Mouse (Mus musculus) forebrain, embryonic 13.5 days (tissue): ENCODE measurements around the gene Zfp94. TPM values are rescaled to one million over a fixed set of nuclear protein-coding genes. Genes with fewer than 3 reads are reported as not detected.

ENCODE experiments used
- ATAC-seq: fragments of 200-750 bp; cut with Nextera tagmentation; 2 replicates; pipeline ENCODE4 v1.8.0; 2017
- H3K27ac ChIP-seq: fragments of 300-500 bp; sonication (generic); 2 replicates; pipeline ENCODE4 v1.5.1; 2015; ENCODE audit warnings: inconsistent platforms, mild to moderate bottlenecking, moderate library complexity
- H3K27me3 ChIP-seq: fragments of 300-500 bp; sonication (generic); 2 replicates; pipeline ENCODE4 v1.6.1; 2015; ENCODE audit warnings: mild to moderate bottlenecking, inconsistent platforms
- H3K36me3 ChIP-seq: fragments of 300-500 bp; sonication (generic); 2 replicates; pipeline ENCODE4 v1.6.1; 2015; ENCODE audit warnings: mild to moderate bottlenecking, inconsistent platforms; ENCODE audit not compliant: poor library complexity, severe bottlenecking
- H3K4me1 ChIP-seq: fragments of 300-500 bp; sonication (generic); 2 replicates; pipeline ENCODE4 v1.6.1; 2015; ENCODE audit warnings: inconsistent platforms
- H3K4me2 ChIP-seq: fragments of 300-500 bp; sonication (generic); 2 replicates; pipeline ENCODE4 v1.6.1; 2015; ENCODE audit warnings: inconsistent platforms, mild to moderate bottlenecking, moderate library complexity
- H3K4me3 ChIP-seq: fragments of 300-500 bp; sonication (generic); 2 replicates; pipeline ENCODE4 v1.5.1; 2015; ENCODE audit warnings: mild to moderate bottlenecking, inconsistent platforms
- H3K9ac ChIP-seq: fragments of 300-500 bp; sonication (generic); 2 replicates; pipeline ENCODE4 v1.6.1; 2015; ENCODE audit warnings: mild to moderate bottlenecking, inconsistent platforms
- H3K9me3 ChIP-seq: fragments of 300-500 bp; sonication (generic); replicated peaks from 2 replicates; pipeline ENCODE4 v1.6.1; 2016; ENCODE audit warnings: inconsistent platforms
- WGBS: fragments of 180-500 bp; shearing (Covaris S2); methylation state at CpG from one replicate; pipeline ENCODE4 v1.1.7; 2015; 5-methylcytosine and 5-hydroxymethylcytosine counted together
- polyA plus RNA-seq: library from polyadenylated mRNA; unstranded; fragments of >200 nt; fragmentation: Nextera tagmentation; extraction: Ambion mirVana; gene quantifications from 2 replicates; pipeline ENCODE4 v1.2.1, GENCODE M21; 2015

Zfp94 gene
- polyA plus RNA-seq, 1 experiment from 2014 or later: 20.1 TPM

DNA sequence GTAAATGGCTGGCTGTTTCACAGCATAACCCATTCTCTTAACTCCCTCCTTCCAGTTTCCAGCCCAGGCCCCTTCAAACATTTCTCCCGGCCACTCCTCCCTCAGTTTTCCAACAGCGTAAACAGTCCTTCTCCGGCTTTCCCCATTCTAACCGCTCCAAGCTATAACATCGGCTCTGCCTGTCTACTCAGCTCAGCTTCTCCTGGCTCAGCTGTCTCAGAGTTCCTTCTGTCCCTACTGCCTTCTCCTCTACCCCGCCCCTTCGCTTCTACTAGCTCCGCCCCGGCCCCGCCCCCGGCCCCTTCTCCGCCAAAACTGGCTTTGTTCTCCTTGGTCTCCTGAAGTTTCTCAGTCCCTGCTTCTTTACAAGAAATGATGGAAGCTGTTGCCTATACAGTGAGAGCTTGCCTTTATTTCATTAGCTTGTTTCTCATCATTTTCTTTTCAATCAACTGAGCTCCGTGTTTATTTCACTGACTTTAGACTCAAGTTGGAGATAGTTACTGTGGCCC is 15.6 kb downstream of the Zfp94 start, which contains the start of gene Zfp61:
Gene Zfp61, minus strand, starts transcription at position 462 of the 512 bp plus-strand sequence.
- WGBS: 1% methylated on average over 13 of the region's 13 CpGs
- ATAC-seq: peak; percentile 75
- peaks cover 22% of the 10 kb centered on the region for H3K4me1 ChIP-seq
- H3K27me3 ChIP-seq: no peaks in the 10 kb centered on the region
- H3K4me2 ChIP-seq: peak within 1 kb of the TSS; percentile 88
- H3K27ac ChIP-seq: peak within 1 kb of the TSS; percentile 93
- H3K9ac ChIP-seq: peak within 1 kb of the TSS; percentile 86
- H3K4me3 ChIP-seq: peak within 1 kb of the TSS; percentile 69
- peaks cover 51% of the 10 kb centered on the region for H3K36me3 ChIP-seq
- H3K9me3 ChIP-seq: no peaks in the 10 kb centered on the region

DNA sequence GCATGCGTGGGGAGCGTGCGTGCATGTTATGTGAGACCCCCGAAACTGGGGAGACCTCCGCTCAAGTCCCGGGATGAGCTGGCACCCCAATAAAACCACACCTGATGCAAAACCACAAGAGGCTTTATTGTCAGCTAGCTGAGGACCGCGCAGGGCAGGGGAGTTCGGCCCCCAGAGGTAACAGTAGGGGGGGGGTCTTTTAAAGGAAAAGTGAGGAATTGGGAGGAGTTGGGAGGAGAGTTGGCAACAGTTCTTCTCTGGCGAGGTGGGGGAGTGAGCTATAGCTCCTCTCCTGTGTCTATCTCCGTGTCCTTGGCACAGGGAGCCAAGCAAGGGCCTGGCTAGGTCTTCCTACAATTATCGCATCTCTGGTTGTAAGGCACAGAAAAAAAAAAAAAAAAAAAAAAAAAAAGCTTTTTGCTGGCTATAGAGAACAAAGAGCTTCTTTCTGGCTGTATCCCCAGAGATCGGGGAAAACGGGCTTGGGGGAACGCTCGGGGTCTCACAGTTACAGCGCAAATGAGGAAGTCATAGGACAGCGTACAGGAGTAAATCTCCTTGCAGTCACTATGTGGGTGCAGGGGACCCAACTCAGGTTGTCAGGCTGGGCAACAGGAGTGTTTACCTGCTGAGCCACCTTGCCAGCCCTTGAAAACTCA is 16.5 kb downstream of the Zfp94 start:
- peak overlapping the region; percentile 93 for H3K27ac ChIP-seq
- WGBS: under 1% methylated on average over 18 of the region's 18 CpGs
- peaks cover 56% of the 10 kb centered on the region for H3K36me3 ChIP-seq
- H3K27me3 ChIP-seq: no peaks in the 10 kb centered on the region
- ATAC-seq: peak; percentile 57
- peak overlapping the region; percentile 88 for H3K4me2 ChIP-seq
- peak overlapping the region; percentile 69 for H3K4me3 ChIP-seq
- H3K4me1 ChIP-seq: peaks cover 22% of the 10 kb centered on the region
- H3K9ac ChIP-seq: peak overlapping the region; percentile 86
- no peaks in the 10 kb centered on the region for H3K9me3 ChIP-seq

DNA sequence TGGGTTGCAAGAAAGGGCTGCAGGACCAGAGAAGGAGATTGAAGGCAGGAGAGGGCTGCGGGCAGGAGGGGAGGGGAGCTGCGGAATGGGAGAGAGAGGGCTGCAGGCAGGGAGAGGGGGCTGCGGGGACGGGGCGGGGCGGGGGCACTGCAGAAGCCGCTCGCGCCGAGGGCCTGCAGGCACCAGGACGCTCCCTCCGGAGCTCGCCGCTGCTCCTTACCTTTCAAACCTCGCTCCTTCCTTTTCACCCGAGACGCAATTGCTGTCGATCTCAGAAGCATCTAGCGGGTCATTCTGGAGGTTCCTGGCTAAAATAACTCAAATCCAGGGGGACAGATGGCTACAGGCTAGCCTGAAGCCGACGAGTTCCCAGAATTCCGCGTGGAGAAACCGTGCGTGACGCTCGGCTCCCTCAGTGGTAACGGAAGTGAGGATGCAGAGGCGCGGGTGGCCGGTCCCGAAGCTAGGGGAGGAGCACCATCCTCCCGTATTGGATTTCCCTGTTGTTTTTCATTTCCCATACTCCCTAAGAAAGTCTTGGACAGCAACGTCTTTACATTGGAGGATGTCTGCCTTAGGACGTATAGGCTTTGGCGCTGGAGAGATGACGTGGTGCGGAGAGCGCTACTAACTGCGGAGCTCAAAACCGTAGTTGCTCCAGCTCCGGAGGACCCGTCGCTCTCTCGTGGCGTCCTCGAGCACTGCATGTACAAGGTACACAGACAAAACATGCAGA is 17.3 kb downstream of the Zfp94 start:
- Histone ChIP-seq H3K4me2 (peak overlapping the region; percentile 88), H3K27ac (peak overlapping the region; percentile 93), H3K9me3 (no peaks in the 10 kb centered on the region), H3K9ac (peak overlapping the region; percentile 86), H3K4me3 (peak overlapping the region; percentile 69), H3K27me3 (no peaks in the 10 kb centered on the region), H3K36me3 (peaks cover 58% of the 10 kb centered on the region), H3K4me1 (peaks cover 22% of the 10 kb centered on the region)
- WGBS: under 1% methylated on average over 40 of the region's 47 CpGs
- peak; percentile 94 for ATAC-seq

DNA sequence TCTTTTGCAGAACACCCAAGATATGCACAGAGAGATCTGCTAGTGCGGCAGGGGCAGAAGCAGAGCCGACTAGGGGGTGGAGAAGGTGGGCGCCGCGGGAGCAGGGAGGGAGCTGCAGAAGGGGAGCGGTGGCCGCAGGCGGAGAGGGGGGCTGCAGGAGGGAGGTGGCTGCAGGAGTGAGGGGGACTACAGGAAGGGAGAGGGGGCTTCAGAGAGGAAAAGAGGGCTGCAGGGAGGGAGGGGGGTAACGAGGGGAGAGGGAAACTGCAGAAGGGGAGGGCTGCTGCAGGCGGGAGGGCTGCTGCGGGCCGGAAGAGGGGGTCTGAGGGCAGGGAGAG is 17.9 kb downstream of the Zfp94 start:
- peak; percentile 10; the same call in 1 of the 2 replicates for ATAC-seq
- peaks cover 59% of the 10 kb centered on the region for H3K36me3 ChIP-seq

DNA sequence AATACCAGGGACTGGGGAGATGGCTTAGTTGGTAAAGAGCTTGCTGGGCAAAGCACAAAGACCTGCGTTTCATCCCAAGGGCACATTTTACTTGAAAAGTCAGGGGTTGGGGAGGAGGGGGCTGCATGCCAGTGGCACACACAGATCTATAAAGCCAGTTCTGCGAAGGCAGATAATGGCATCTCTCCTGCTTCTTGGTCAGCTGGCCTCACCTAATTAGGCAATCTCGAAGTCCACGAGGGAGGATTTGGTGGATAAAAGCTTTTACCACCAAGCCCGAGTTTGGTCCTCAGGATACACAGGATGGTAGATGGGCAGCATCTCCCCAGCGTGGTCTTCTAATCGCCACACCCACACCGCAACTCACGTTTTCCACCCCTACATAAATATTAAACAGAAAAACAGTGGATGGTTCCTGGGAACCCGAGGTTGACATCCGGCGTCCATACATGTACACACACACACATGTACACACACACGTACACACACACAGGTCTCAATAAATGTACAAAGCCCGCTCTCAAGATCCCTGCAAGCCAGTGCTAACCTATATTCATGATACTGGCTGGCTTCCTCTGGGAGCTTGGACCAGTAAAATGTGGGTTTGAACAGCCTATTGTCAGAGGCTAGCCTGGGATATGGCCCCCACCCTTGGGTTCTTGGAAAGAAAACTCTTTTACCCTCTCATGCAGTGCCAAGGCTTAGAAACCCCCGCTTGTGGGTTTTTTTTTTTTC is 18.9 kb downstream of the Zfp94 start:
- H3K27ac ChIP-seq: no peak overlapping the region
- H3K9ac ChIP-seq: no peak overlapping the region
- H3K4me3 ChIP-seq: peak overlapping the region; percentile 69
- ATAC-seq: no peak
- peaks cover 59% of the 10 kb centered on the region for H3K36me3 ChIP-seq
- H3K4me1 ChIP-seq: peaks cover 22% of the 10 kb centered on the region
- H3K27me3 ChIP-seq: no peaks in the 10 kb centered on the region
- peak overlapping the region; percentile 88 for H3K4me2 ChIP-seq
- no peaks in the 10 kb centered on the region for H3K9me3 ChIP-seq
- 93% methylated on average over 15 of the region's 15 CpGs for whole genome bisulfite sequencing

More for the DNA sequence above, 17.9 kb downstream of the Zfp94 start:
- no peaks in the 10 kb centered on the region for H3K27me3 ChIP-seq
- no peaks in the 10 kb centered on the region for H3K9me3 ChIP-seq
- H3K9ac ChIP-seq: peak overlapping the region; percentile 86
- peaks cover 22% of the 10 kb centered on the region for H3K4me1 ChIP-seq
- peak overlapping the region; percentile 69 for H3K4me3 ChIP-seq
- H3K27ac ChIP-seq: peak overlapping the region; percentile 93
- 3% methylated on average over 12 of the region's 12 CpGs for WGBS
- peak overlapping the region; percentile 88 for H3K4me2 ChIP-seq

DNA sequence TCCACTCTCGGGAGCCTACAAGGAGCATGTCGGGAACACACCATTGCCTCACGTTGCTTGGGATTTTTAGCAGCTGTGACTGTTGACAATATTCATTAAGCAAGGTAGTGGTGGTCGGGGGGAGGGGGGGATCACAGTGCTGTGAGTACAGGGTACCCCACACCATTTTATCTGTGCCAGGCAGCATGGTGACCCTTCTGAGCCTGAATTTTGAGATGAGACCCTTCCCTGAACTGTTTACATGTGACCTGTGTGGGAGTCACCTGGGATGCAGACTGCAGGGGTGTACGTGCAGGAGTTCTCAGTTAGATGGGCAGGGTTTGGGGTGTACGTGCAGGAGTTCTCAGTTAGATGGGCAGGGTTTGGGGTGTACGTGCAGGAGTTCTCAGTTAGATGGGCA is 20.1 kb downstream of the Zfp94 start:
- H3K4me1 ChIP-seq: peaks cover 22% of the 10 kb centered on the region
- 94% methylated on average over 7 of the region's 7 CpGs for WGBS
- ATAC-seq: no peak
- no peak overlapping the region for H3K9ac ChIP-seq
- H3K36me3 ChIP-seq: peaks cover 60% of the 10 kb centered on the region
- no peak overlapping the region for H3K4me2 ChIP-seq
- no peak overlapping the region for H3K4me3 ChIP-seq
- H3K9me3 ChIP-seq: no peaks in the 10 kb centered on the region
- no peaks in the 10 kb centered on the region for H3K27me3 ChIP-seq
- no peak overlapping the region for H3K27ac ChIP-seq

DNA sequence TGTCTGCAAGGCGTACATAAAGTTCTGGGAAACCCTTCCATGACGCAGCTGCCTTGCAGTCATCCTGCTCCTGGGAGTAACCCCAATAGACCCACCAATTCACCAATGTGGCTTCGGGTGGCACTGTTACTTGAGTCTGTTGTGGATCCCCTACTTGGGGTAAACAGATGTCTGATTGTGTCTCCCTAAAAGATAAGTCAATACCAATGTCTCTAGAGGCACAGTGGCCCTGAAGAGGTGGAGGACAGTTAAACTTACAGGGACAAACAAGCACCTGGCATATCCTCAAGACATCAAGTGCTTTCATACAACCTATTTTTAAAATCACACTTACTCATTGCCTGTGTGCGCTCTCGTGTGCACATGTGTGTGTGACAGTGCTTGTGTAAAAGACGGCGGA is 21.1 kb downstream of the Zfp94 start:
- peaks cover 70% of the 10 kb centered on the region for H3K36me3 ChIP-seq

DNA sequence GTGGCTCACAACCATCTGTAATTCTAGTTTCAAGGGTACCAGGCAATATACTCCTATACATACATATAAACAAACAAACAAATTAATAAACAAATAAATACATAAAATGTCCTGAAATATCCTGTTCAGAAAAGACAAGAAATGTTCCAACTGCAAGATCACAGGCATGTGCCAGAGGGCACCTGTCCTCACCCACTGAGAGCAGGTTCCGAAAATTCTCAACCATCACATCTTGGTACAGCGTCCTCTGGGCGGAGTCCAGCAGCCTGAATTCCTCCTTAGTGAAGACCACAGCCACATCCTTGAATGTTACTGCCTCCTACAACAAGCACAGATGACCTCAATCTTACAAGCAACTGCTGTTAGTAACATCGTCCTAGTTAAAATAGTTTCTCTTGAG is 21.7 kb downstream of the Zfp94 start:
- Histone ChIP-seq H3K27ac (no peak overlapping the region), H3K4me1 (peaks cover 12% of the 10 kb centered on the region), H3K4me3 (no peak overlapping the region), H3K27me3 (no peaks in the 10 kb centered on the region), H3K36me3 (peaks cover 76% of the 10 kb centered on the region), H3K4me2 (no peak overlapping the region), H3K9me3 (no peaks in the 10 kb centered on the region), H3K9ac (no peak overlapping the region)
- WGBS: 96% methylated on average over 4 of the region's 4 CpGs
- no peak for ATAC-seq

More for the DNA sequence above, 21.1 kb downstream of the Zfp94 start:
- H3K4me2 ChIP-seq: no peak overlapping the region
- H3K4me1 ChIP-seq: peaks cover 15% of the 10 kb centered on the region
- H3K4me3 ChIP-seq: no peak overlapping the region
- no peaks in the 10 kb centered on the region for H3K27me3 ChIP-seq
- no peak for ATAC-seq
- H3K9me3 ChIP-seq: no peaks in the 10 kb centered on the region
- 96% methylated on average over 7 of the region's 7 CpGs for WGBS
- H3K27ac ChIP-seq: no peak overlapping the region
- no peak overlapping the region for H3K9ac ChIP-seq

DNA sequence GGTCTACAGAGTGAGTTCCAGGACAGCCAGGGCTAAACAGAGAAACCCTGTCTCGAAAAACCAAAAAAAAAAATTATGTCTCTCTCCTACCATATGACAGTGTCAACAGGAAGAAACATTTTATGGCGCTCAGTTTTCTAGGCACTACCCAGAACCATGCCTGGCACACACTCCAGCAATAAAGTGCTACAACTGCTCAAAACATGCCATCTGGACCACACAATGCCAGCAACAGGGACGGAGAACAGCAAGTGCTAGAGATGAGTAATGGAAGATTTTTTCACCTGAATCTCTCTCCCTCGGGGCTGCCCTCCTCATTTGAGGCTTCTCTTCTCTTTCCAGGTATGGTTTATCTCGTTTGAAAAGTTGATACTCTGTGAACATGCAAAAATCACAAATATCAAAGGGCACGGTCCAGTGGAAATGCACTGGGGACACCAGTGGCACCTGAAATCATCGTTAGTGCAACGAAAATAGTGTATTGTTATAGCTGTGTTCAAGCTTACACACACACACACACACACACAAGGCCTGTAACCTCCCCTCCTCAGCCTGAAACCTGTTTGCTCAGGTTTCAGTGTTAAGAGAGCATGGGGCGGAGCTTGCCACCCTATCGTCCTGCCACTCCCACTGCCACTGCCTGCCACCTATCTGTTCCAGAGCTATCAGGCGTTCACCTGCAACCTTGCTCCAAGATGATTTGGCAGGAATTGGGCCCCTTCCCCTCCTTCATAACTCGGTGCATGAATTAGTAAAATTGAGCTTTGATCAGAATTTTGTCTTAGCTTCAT is 23.2 kb downstream of the Zfp94 start:
- no peaks in the 10 kb centered on the region for H3K9me3 ChIP-seq
- ATAC-seq: no peak
- no peak overlapping the region for H3K4me2 ChIP-seq
- no peak overlapping the region for H3K9ac ChIP-seq
- 86% methylated on average over 12 of the region's 12 CpGs for WGBS
- H3K27ac ChIP-seq: no peak overlapping the region
- H3K27me3 ChIP-seq: no peaks in the 10 kb centered on the region
- no peak overlapping the region for H3K4me3 ChIP-seq
- H3K4me1 ChIP-seq: peaks cover 10% of the 10 kb centered on the region
- peaks cover 90% of the 10 kb centered on the region for H3K36me3 ChIP-seq

DNA sequence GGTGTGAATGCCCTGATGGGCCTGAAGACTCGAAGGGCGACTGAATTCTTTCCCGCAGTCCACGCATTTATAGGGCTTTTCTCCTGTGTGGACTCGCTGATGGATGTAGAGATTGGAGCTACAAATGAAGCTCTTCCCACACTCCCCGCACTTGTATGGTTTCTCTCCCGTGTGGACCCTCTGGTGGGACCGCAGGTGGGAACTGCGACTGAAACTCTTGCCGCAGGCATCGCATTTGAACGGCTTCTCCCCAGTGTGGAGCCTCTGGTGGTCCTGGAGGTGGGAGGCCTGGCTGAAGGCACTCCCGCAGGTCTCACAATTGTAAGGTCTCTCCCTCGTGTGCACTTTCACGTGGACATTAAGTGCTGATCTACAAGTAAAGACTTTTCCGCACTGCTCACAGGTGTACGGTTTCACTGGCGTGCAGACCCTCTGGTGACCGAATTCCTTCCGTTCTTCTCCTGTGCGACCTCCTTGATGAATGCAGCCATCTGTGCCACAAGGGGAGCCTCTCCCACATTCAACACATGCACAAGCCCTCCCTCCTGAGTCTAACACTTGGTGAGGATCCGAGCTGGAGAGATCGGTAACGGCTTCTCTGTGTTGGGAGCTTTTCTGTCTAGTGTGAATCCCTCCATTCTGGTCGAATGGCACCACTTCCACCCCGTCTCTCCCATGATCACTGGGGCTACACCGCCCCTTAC is 24.9 kb downstream of the Zfp94 start:
- H3K4me1 ChIP-seq: no peaks in the 10 kb centered on the region
- H3K27me3 ChIP-seq: no peaks in the 10 kb centered on the region
- no peak for ATAC-seq
- H3K4me3 ChIP-seq: no peak overlapping the region
- H3K9me3 ChIP-seq: no peaks in the 10 kb centered on the region
- peaks cover 99% of the 10 kb centered on the region for H3K36me3 ChIP-seq
- no peak overlapping the region for H3K27ac ChIP-seq
- H3K9ac ChIP-seq: no peak overlapping the region
- H3K4me2 ChIP-seq: no peak overlapping the region
- 90% methylated on average over 27 of the region's 27 CpGs for WGBS

DNA sequence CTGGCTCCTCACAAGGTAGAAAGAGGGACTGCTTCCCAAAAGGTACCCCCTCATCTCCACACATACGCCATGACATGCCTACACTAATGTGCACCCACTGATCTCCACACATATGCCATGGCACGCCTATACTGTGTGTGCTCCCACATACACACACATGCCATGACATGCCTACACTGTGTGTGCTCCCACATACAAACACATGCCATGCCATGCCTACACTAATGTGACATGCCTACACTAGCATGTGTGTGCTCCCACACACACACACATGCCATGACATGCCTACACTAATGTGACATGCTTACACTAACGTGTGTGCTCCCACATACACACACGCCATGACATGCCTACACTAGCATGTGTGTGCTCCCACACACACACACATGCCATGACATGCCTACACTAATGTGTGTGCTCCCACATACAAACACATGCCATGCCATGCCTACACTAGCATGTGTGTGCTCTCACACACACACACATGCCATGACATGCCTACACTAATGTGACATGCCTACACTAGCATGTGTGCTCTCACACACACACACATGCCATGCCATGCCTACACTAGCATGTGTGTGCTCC is 26.3 kb downstream of the Zfp94 start:
- H3K36me3 ChIP-seq: peaks cover 87% of the 10 kb centered on the region
- no peak overlapping the region for H3K27ac ChIP-seq
- ATAC-seq: no peak
- no peak overlapping the region for H3K4me2 ChIP-seq
- H3K27me3 ChIP-seq: no peaks in the 10 kb centered on the region
- H3K4me3 ChIP-seq: no peak overlapping the region
- 92% methylated on average over 4 of the region's 4 CpGs for WGBS
- no peaks in the 10 kb centered on the region for H3K4me1 ChIP-seq
- no peak overlapping the region for H3K9ac ChIP-seq
- no peaks in the 10 kb centered on the region for H3K9me3 ChIP-seq
